In genomic region chr5:123973299-123974178, GRCm38 (mm10) we compare ENCODE assay signal across 8 mouse cellular contexts. TPM values are rescaled to one million over a fixed set of nuclear protein-coding genes. Genes with fewer than 3 reads are reported as not detected.
DNase-seq lines count a peak whose midpoint lies in the region; ATAC-seq lines count a peak whose summit lies in the region.

Gene Hip1r, plus strand, starts transcription at chr5:123973628.

- H3K9ac ChIP-seq in intestine, embryonic 16.5 days (ENCODE audit: low read depth, low read length) = peak within 1 kb of the TSS; percentile 82
- peak within 1 kb of the TSS; percentile 67 for H3K9ac ChIP-seq in limb, embryonic 11.5 days (ENCODE audit: low read length)
- peak within 1 kb of the TSS; percentile 75 for H3K9ac ChIP-seq in midbrain, embryonic 12.5 days (replicated peaks)

- WGBS in intestine, embryonic 16.5 days = 2% methylated on average over 76 of the region's 106 CpGs
- under 1% methylated on average over 99 of the region's 106 CpGs for WGBS in limb, embryonic 11.5 days
- WGBS in midbrain, embryonic 12.5 days = 1% methylated on average over 72 of the region's 106 CpGs

- H3K4me2 ChIP-seq in intestine, embryonic 16.5 days (ENCODE audit: low read depth, low read length) = peak within 1 kb of the TSS; percentile 81
- peak within 1 kb of the TSS; percentile 79 for H3K4me2 ChIP-seq in limb, embryonic 11.5 days (ENCODE audit: low read depth, severe bottlenecking)
- H3K4me2 ChIP-seq in midbrain, embryonic 12.5 days (replicated peaks) = peak within 1 kb of the TSS; percentile 92

- H3K4me3 ChIP-seq in intestine, embryonic 16.5 days (ENCODE audit: low read length) = peak within 1 kb of the TSS; percentile 72
- H3K4me3 ChIP-seq in limb, embryonic 11.5 days (ENCODE audit: low read depth, low read length) = peak within 1 kb of the TSS; percentile 63
- H3K4me3 ChIP-seq in midbrain, embryonic 12.5 days = peak within 1 kb of the TSS; percentile 82

- H3K9me3 ChIP-seq in intestine, embryonic 16.5 days (ENCODE audit: control insufficient read depth, low read length) = no peaks in the 10 kb centered on the region
- H3K9me3 ChIP-seq in limb, embryonic 11.5 days (ENCODE audit: control insufficient read depth, low read length) = no peaks in the 10 kb centered on the region
- no peaks in the 10 kb centered on the region for H3K9me3 ChIP-seq in midbrain, embryonic 12.5 days

- H3K27ac ChIP-seq in intestine, embryonic 16.5 days (ENCODE audit: low read length) = peak within 1 kb of the TSS; percentile 70
- H3K27ac ChIP-seq in limb, embryonic 11.5 days (replicated peaks; ENCODE audit: low read depth, low read length) = no peak within 1 kb of the TSS
- peak within 1 kb of the TSS; percentile 22; the same call in 1 of the 2 replicates for H3K27ac ChIP-seq in midbrain, embryonic 12.5 days (replicated peaks)

- H3K36me3 ChIP-seq in intestine, embryonic 16.5 days (ENCODE audit: control insufficient read depth, insufficient read depth, low read length) = no peaks in the 10 kb centered on the region
- no peaks in the 10 kb centered on the region for H3K36me3 ChIP-seq in limb, embryonic 11.5 days (ENCODE audit: control insufficient read depth, insufficient read depth, low read length)
- H3K36me3 ChIP-seq in midbrain, embryonic 12.5 days = no peaks in the 10 kb centered on the region

- DNase-seq in urinary bladder, adult 18-20 months (ENCODE audit: low spot score in 2 of 2) = peak; percentile 73 to 76
- no peak for DNase-seq in urinary bladder, postnatal 10 days (ENCODE audit: low spot score)
- peak; percentile 70 for DNase-seq in embryo, embryonic 10.5 days (ENCODE audit: low spot score)
- DNase-seq in gonadal fat pad, adult 2 months (ENCODE audit: low read depth) = no peak
- peak; percentile 74 for DNase-seq in limb, embryonic 11.5 days (ENCODE audit: low spot score)
- DNase-seq in spleen, postnatal 10 days (ENCODE audit: low spot score in 2 of 2) = peak; percentile 69 to 86

- H3K27me3 ChIP-seq in intestine, embryonic 16.5 days (replicated peaks; ENCODE audit: control insufficient read depth, insufficient read depth, low read length) = no peaks in the 10 kb centered on the region
- H3K27me3 ChIP-seq in limb, embryonic 11.5 days (ENCODE audit: control insufficient read depth, insufficient read depth, low read length) = peaks cover 5% of the 10 kb centered on the region; the same call in 1 of the 2 replicates
- H3K27me3 ChIP-seq in midbrain, embryonic 12.5 days = peaks cover 48% of the 10 kb centered on the region

- ATAC-seq in intestine, embryonic 16.5 days = peak; percentile 73
- peak; percentile 68 for ATAC-seq in limb, embryonic 11.5 days (ENCODE audit: insufficient number of reproducible peaks, low FRiP score, low TSS enrichment, low read depth)
- peak; percentile 68 for ATAC-seq in midbrain, embryonic 12.5 days (ENCODE audit: low FRiP score, low read depth)

- peaks cover 24% of the 10 kb centered on the region; the same call in 1 of the 2 replicates for H3K4me1 ChIP-seq in intestine, embryonic 16.5 days (ENCODE audit: control insufficient read depth, insufficient read depth, low read length)
- peaks cover 6% of the 10 kb centered on the region for H3K4me1 ChIP-seq in limb, embryonic 11.5 days (ENCODE audit: control insufficient read depth, insufficient read depth, low read length)
- H3K4me1 ChIP-seq in midbrain, embryonic 12.5 days = peaks cover 9% of the 10 kb centered on the region

RNA-seq across cellular contexts. Expression of gene Hip1r, which starts in this region (rescaled TPM):
- 46.6 and 59.4 TPM in 2 replicates for polyA plus RNA-seq in gonadal fat pad, adult 2 months (2012; rRNA removed)
- 33.8 and 34.8 TPM in 2 replicates for polyA plus RNA-seq in intestine, embryonic 16.5 days (2015; fragmentation: Nextera tagmentation; extraction: Ambion mirVana)
- 3.8 and 4.2 TPM in 2 replicates for polyA plus RNA-seq in limb, embryonic 11.5 days (2014; fragmentation: Nextera tagmentation; extraction: Ambion mirVana)
- polyA plus RNA-seq in midbrain, embryonic 12.5 days (2016; fragmentation: Nextera tagmentation; extraction: Ambion mirVana) = 13.9 and 15.5 TPM in 2 replicates

Comparison
In these comparisons a context has a peak if more than half of its experiments do, and no peak if none do; other contexts are left out.
1. DNase-seq: peak in urinary bladder, adult 18-20 months (2 of 2), embryo, embryonic 10.5 days (single experiment), limb, embryonic 11.5 days (single experiment) and spleen, postnatal 10 days (2 of 2); none in urinary bladder, postnatal 10 days (single experiment) and gonadal fat pad, adult 2 months (single experiment).
2. Peak in every context shown above with its lines, with median percentiles within 50 percentile points of each other: ATAC-seq, H3K4me2 ChIP-seq, H3K4me3 ChIP-seq and H3K9ac ChIP-seq.